ENCODE assay signal across 10 mouse cellular contexts in the genomic region with DNA sequence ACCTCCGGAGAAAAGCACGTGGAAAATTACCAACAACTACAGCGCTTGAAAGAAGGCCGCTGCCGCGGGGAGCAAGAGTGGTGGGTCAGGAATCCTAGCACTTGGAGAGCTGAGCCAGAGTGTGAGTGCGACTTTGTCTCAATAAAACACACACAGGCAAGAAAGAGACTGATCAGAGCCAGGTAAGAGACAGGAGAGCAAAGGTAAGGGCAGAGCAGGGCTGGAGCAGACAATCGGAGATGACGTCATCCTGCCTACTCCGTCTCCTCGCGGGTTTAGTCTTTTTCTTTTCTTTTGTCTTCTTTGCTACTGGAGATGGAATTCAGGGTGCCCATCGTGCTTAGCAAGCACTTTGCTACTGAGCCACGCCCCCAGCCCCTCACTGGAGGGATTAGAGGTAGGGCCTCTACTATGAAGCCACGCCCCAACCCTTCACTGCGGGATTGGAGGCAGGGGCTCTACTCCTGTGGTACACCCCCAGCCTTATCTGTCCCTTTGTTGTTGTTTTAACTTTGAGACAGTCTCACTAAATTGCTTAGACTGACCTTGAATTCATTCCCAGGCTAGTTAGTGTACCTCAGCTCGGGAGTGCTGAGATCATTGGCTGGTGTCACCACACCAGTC. TPM values are rescaled to one million over a fixed set of nuclear protein-coding genes. Genes with fewer than 3 reads are reported as not detected.
DNase-seq lines count a peak whose midpoint lies in the region; ATAC-seq lines count a peak whose summit lies in the region.
"Had no signal": no experiment of that assay in that cellular context is flagged by ENCODE, and none has a peak within 500 bp of the region (broad histone marks: within the 10 kb centered on the region; RNA-seq: fewer than 3 reads in every experiment).

No protein-coding gene starts in this region.

- H3K9me3 ChIP-seq in hindbrain, embryonic 14.5 days (ENCODE audit: control insufficient read depth, low read length): no peaks in the 10 kb centered on the region
- H3K9me3 ChIP-seq in midbrain, embryonic 11.5 days (ENCODE audit: control insufficient read depth, low read length): no peaks in the 10 kb centered on the region

- H3K27me3 ChIP-seq in hindbrain, embryonic 14.5 days (ENCODE audit: control insufficient read depth, insufficient read depth, low read length): no peaks in the 10 kb centered on the region
- no peaks in the 10 kb centered on the region for H3K27me3 ChIP-seq in midbrain, embryonic 11.5 days (ENCODE audit: control insufficient read depth, insufficient read depth, low read length)

- H3K27ac ChIP-seq in hindbrain, embryonic 14.5 days: no peak overlapping the region
- H3K27ac ChIP-seq in midbrain, embryonic 11.5 days (ENCODE audit: low read depth, low read length): no peak overlapping the region

- H3K36me3 ChIP-seq in hindbrain, embryonic 14.5 days (replicated peaks; ENCODE audit: control insufficient read depth, insufficient read depth): no peaks in the 10 kb centered on the region
- no peaks in the 10 kb centered on the region for H3K36me3 ChIP-seq in midbrain, embryonic 11.5 days (ENCODE audit: control insufficient read depth, insufficient read depth, low read length)

- no peak overlapping the region for H3K4me3 ChIP-seq in hindbrain, embryonic 14.5 days (replicated peaks; ENCODE audit: low read length)
- H3K4me3 ChIP-seq in midbrain, embryonic 11.5 days (ENCODE audit: low read depth, low read length): no peak overlapping the region

- ATAC-seq in hindbrain, embryonic 14.5 days (ENCODE audit: low FRiP score): no peak
- ATAC-seq in midbrain, embryonic 11.5 days (ENCODE audit: low FRiP score): no peak

- WGBS in hindbrain, embryonic 14.5 days: 31% methylated on average over 17 of the region's 17 CpGs
- 31% methylated on average over 17 of the region's 17 CpGs for WGBS in midbrain, embryonic 11.5 days

- no peak overlapping the region; the same call in 1 of the 2 replicates for H3K9ac ChIP-seq in hindbrain, embryonic 14.5 days
- H3K9ac ChIP-seq in midbrain, embryonic 11.5 days (ENCODE audit: low read length): no peak overlapping the region; the same call in 1 of the 2 replicates

- peak overlapping the region; percentile 32 for H3K4me2 ChIP-seq in hindbrain, embryonic 14.5 days (replicated peaks)
- H3K4me2 ChIP-seq in midbrain, embryonic 11.5 days: peak overlapping the region; percentile 24

- H3K4me1 ChIP-seq in hindbrain, embryonic 14.5 days (replicated peaks; ENCODE audit: control insufficient read depth, insufficient read depth, low read length): no peaks in the 10 kb centered on the region
- 0 out of 2 replicates have a peak, but pooled peaks cover 2% of the 10 kb centered on the region for H3K4me1 ChIP-seq in midbrain, embryonic 11.5 days (ENCODE audit: control insufficient read depth, insufficient read depth, low read length)

- DNase-seq in embryo, embryonic 10 days (ENCODE audit: low spot score): peak; percentile 39
- no peak for DNase-seq in embryo, embryonic 9.5 days (ENCODE audit: extremely low spot score)
- DNase-seq in R1 (ENCODE audit: low read depth, low spot score): peak; percentile 87
- no peak for DNase-seq in hindbrain, embryonic 14.5 days (ENCODE audit: low spot score)
- DNase-seq in midbrain, embryonic 11.5 days (ENCODE audit: low spot score, missing footprints): no peak
- no peak for DNase-seq in urinary bladder, adult 18-20 months (ENCODE audit: low spot score in 2 of 2)
- no peak for DNase-seq in cerebellum, postnatal 4 days (ENCODE audit: low spot score in 2 of 2)
- DNase-seq in ovary, postnatal 36 days (ENCODE audit: low spot score): no peak
- DNase-seq: cerebellum, postnatal 36 days had no signal

RNA-seq across cellular contexts. Expression of gene Fut2, which starts 11.7 kb away (rescaled TPM):
- 0.07 and 0.11 TPM in 2 replicates for polyA plus RNA-seq in hindbrain, embryonic 14.5 days (2014; fragmentation: Nextera tagmentation; extraction: Ambion mirVana)
- polyA plus RNA-seq in midbrain, embryonic 11.5 days (2014; fragmentation: Nextera tagmentation; extraction: Ambion mirVana): not detected in 2 replicates

RNA-seq across cellular contexts. Expression of gene Mamstr, which starts 14.8 kb away (rescaled TPM):
- 3.0 and 3.1 TPM in 2 replicates for polyA plus RNA-seq in hindbrain, embryonic 14.5 days (2014; fragmentation: Nextera tagmentation; extraction: Ambion mirVana)
- polyA plus RNA-seq in midbrain, embryonic 11.5 days (2014; fragmentation: Nextera tagmentation; extraction: Ambion mirVana): 1.8 and 2.1 TPM in 2 replicates

RNA-seq across cellular contexts. Expression of gene Rasip1, which starts 27.2 kb away (rescaled TPM):
- 17.2 and 18.3 TPM in 2 replicates for polyA plus RNA-seq in hindbrain, embryonic 14.5 days (2014; fragmentation: Nextera tagmentation; extraction: Ambion mirVana)
- 4.0 and 4.7 TPM in 2 replicates for polyA plus RNA-seq in midbrain, embryonic 11.5 days (2014; fragmentation: Nextera tagmentation; extraction: Ambion mirVana)

RNA-seq across cellular contexts. Expression of gene Ntn5, which starts 29.3 kb away (rescaled TPM):
- polyA plus RNA-seq in hindbrain, embryonic 14.5 days (2014; fragmentation: Nextera tagmentation; extraction: Ambion mirVana): 1.0 and 1.3 TPM in 2 replicates
- polyA plus RNA-seq in midbrain, embryonic 11.5 days (2014; fragmentation: Nextera tagmentation; extraction: Ambion mirVana): 0.21 TPM in 1 of 2 replicates, not detected in the other
- polyA plus RNA-seq: liver, adult 2 months had no signal

RNA-seq across cellular contexts. Expression of gene Izumo1, which starts 32.9 kb away (rescaled TPM):
- not detected in 2 replicates for polyA plus RNA-seq in hindbrain, embryonic 14.5 days (2014; fragmentation: Nextera tagmentation; extraction: Ambion mirVana)
- 0.10 and 0.29 TPM in 2 replicates for polyA plus RNA-seq in midbrain, embryonic 11.5 days (2014; fragmentation: Nextera tagmentation; extraction: Ambion mirVana)

Comparison
In these comparisons a context has a peak if more than half of its experiments do, and no peak if none do; other contexts are left out.
1. DNase-seq: peak in embryo, embryonic 10 days (single experiment) and R1 (single experiment); none in embryo, embryonic 9.5 days (single experiment), hindbrain, embryonic 14.5 days (single experiment), midbrain, embryonic 11.5 days (single experiment), urinary bladder, adult 18-20 months (0 of 2), cerebellum, postnatal 4 days (0 of 2) and ovary, postnatal 36 days (single experiment).